Mouse (Mus musculus): ENCODE data around the gene Nr2c2. TPM values are rescaled to one million over a fixed set of nuclear protein-coding genes. Genes with fewer than 3 reads are reported as not detected.

Gene Nr2c2
- polyA plus RNA-seq, 1 experiment from 2014 or later, result 9.0 TPM

- WGBS, result 59% methylated on average over 3 of the region's 3 CpGs
- no peaks in the 10 kb centered on the region for H3K27me3 ChIP-seq (ENCODE audit: control insufficient read depth, insufficient read depth, low read length)
- H3K9me3 ChIP-seq (ENCODE audit: control insufficient read depth, low read length), result no peaks in the 10 kb centered on the region
- no peak overlapping the region for H3K27ac ChIP-seq (replicated peaks)
- H3K4me3 ChIP-seq (ENCODE audit: low read depth, low read length), result no peak overlapping the region
- no peak overlapping the region for H3K9ac ChIP-seq (ENCODE audit: low read length)
- H3K4me2 ChIP-seq (replicated peaks; ENCODE audit: low read depth), result no peak overlapping the region
- no peaks in the 10 kb centered on the region for H3K4me1 ChIP-seq (replicated peaks; ENCODE audit: control insufficient read depth, insufficient read depth)
- H3K36me3 ChIP-seq (ENCODE audit: control insufficient read depth, insufficient read depth, low read length), result no peaks in the 10 kb centered on the region
- ATAC-seq (ENCODE audit: low FRiP score, low TSS enrichment), result no peak
- TF ChIP-seq CTCF (IDR thresholded peaks at IDR 0.05; ENCODE audit: low read depth) (no peak), EP300 (optimal IDR thresholded peaks at IDR 0.05) (no peak)
- DNase-seq (ENCODE audit: low spot score), result no peak
These were observed 41.1 kb downstream of the Nr2c2 start for GRCm38 (mm10) chr6:92132021-92132911.

GRCm38 (mm10) chr6:92133617-92134016, 42.4 kb downstream of the Nr2c2 start:
- H3K36me3 ChIP-seq (ENCODE audit: control insufficient read depth, insufficient read depth, low read length), result no peaks in the 10 kb centered on the region
- H3K4me1 ChIP-seq (replicated peaks; ENCODE audit: control insufficient read depth, insufficient read depth), result no peaks in the 10 kb centered on the region
- ATAC-seq (ENCODE audit: low FRiP score, low TSS enrichment), result no peak
- DNase-seq (ENCODE audit: low spot score), result no peak
- no peaks in the 10 kb centered on the region for H3K27me3 ChIP-seq (ENCODE audit: control insufficient read depth, insufficient read depth, low read length)
- H3K4me2 ChIP-seq (replicated peaks; ENCODE audit: low read depth), result no peak overlapping the region
- WGBS, result 90% methylated on average over 2 of the region's 2 CpGs
- no peak overlapping the region for H3K4me3 ChIP-seq (ENCODE audit: low read depth, low read length)
- H3K9me3 ChIP-seq (ENCODE audit: control insufficient read depth, low read length), result no peaks in the 10 kb centered on the region
- H3K27ac ChIP-seq (replicated peaks), result no peak overlapping the region
- H3K9ac ChIP-seq (ENCODE audit: low read length), result no peak overlapping the region
- no peak for TF ChIP-seq EP300 (optimal IDR thresholded peaks at IDR 0.05)
- TF ChIP-seq CTCF (IDR thresholded peaks at IDR 0.05; ENCODE audit: low read depth), result no peak

- Histone ChIP-seq H3K9ac (ENCODE audit: low read length) (no peak overlapping the region), H3K27ac (replicated peaks) (no peak overlapping the region), H3K4me2 (replicated peaks; ENCODE audit: low read depth) (no peak overlapping the region), H3K36me3 (ENCODE audit: control insufficient read depth, insufficient read depth, low read length) (0 out of 2 replicates have a peak, but pooled peaks cover 5% of the 10 kb centered on the region), H3K4me3 (ENCODE audit: low read depth, low read length) (no peak overlapping the region), H3K27me3 (ENCODE audit: control insufficient read depth, insufficient read depth, low read length) (no peaks in the 10 kb centered on the region), H3K4me1 (replicated peaks; ENCODE audit: control insufficient read depth, insufficient read depth) (no peaks in the 10 kb centered on the region), H3K9me3 (ENCODE audit: control insufficient read depth, low read length) (no peaks in the 10 kb centered on the region)
- DNase-seq (ENCODE audit: low spot score) (no peak), ATAC-seq (ENCODE audit: low FRiP score, low TSS enrichment) (no peak)
- TF ChIP-seq CTCF (IDR thresholded peaks at IDR 0.05; ENCODE audit: low read depth) (no peak), EP300 (optimal IDR thresholded peaks at IDR 0.05) (no peak)
- 69% methylated on average over 2 of the region's 2 CpGs for WGBS
These were observed 45.2 kb downstream of the Nr2c2 start for GRCm38 (mm10) chr6:92136356-92136755.

- Histone ChIP-seq H3K9me3 (ENCODE audit: control insufficient read depth, low read length) (no peaks in the 10 kb centered on the region), H3K4me3 (ENCODE audit: low read depth, low read length) (no peak overlapping the region), H3K27me3 (ENCODE audit: control insufficient read depth, insufficient read depth, low read length) (no peaks in the 10 kb centered on the region), H3K36me3 (ENCODE audit: control insufficient read depth, insufficient read depth, low read length) (0 out of 2 replicates have a peak, but pooled peaks cover 5% of the 10 kb centered on the region), H3K4me2 (replicated peaks; ENCODE audit: low read depth) (no peak overlapping the region), H3K4me1 (replicated peaks; ENCODE audit: control insufficient read depth, insufficient read depth) (no peaks in the 10 kb centered on the region), H3K27ac (replicated peaks) (no peak overlapping the region), H3K9ac (ENCODE audit: low read length) (no peak overlapping the region)
- WGBS, result 93% methylated on average over 4 of the region's 4 CpGs
- DNase-seq (ENCODE audit: low spot score) (no peak), ATAC-seq (ENCODE audit: low FRiP score, low TSS enrichment) (no peak)
- TF ChIP-seq CTCF (IDR thresholded peaks at IDR 0.05; ENCODE audit: low read depth), result no peak
- no peak for TF ChIP-seq EP300 (optimal IDR thresholded peaks at IDR 0.05)
These were observed 54.7 kb downstream of the Nr2c2 start for GRCm38 (mm10) chr6:92145881-92146280.

- WGBS, result 50% methylated on average over 1 of the region's 1 CpGs
- Histone ChIP-seq H3K27me3 (ENCODE audit: control insufficient read depth, insufficient read depth, low read length) (no peaks in the 10 kb centered on the region), H3K36me3 (ENCODE audit: control insufficient read depth, insufficient read depth, low read length) (peaks cover 33% of the 10 kb centered on the region), H3K9me3 (ENCODE audit: control insufficient read depth, low read length) (no peaks in the 10 kb centered on the region), H3K9ac (ENCODE audit: low read length) (no peak overlapping the region), H3K4me2 (replicated peaks; ENCODE audit: low read depth) (no peak overlapping the region), H3K27ac (replicated peaks) (no peak overlapping the region), H3K4me1 (replicated peaks; ENCODE audit: control insufficient read depth, insufficient read depth) (no peaks in the 10 kb centered on the region), H3K4me3 (ENCODE audit: low read depth, low read length) (no peak overlapping the region)
- DNase-seq (ENCODE audit: low spot score), result no peak
- ATAC-seq (ENCODE audit: low FRiP score, low TSS enrichment), result no peak; the same call in 1 of the 2 replicates
- no peak for TF ChIP-seq EP300 (optimal IDR thresholded peaks at IDR 0.05)
- no peak; the same call in 1 of the 2 replicates for TF ChIP-seq CTCF (IDR thresholded peaks at IDR 0.05; ENCODE audit: low read depth)
These were observed 62.6 kb downstream of the Nr2c2 start for GRCm38 (mm10) chr6:92153774-92154173.

GRCm38 (mm10) chr6:92158801-92159200, 67.6 kb downstream of the Nr2c2 start:
- Histone ChIP-seq H3K27ac (replicated peaks) (no peak overlapping the region), H3K9ac (ENCODE audit: low read length) (no peak overlapping the region), H3K4me1 (replicated peaks; ENCODE audit: control insufficient read depth, insufficient read depth) (no peaks in the 10 kb centered on the region), H3K36me3 (ENCODE audit: control insufficient read depth, insufficient read depth, low read length) (peaks cover 51% of the 10 kb centered on the region), H3K4me3 (ENCODE audit: low read depth, low read length) (no peak overlapping the region), H3K9me3 (ENCODE audit: control insufficient read depth, low read length) (no peaks in the 10 kb centered on the region), H3K4me2 (replicated peaks; ENCODE audit: low read depth) (no peak overlapping the region), H3K27me3 (ENCODE audit: control insufficient read depth, insufficient read depth, low read length) (no peaks in the 10 kb centered on the region)
- DNase-seq (ENCODE audit: low spot score), result no peak
- no peak for TF ChIP-seq EP300 (optimal IDR thresholded peaks at IDR 0.05)
- TF ChIP-seq CTCF (IDR thresholded peaks at IDR 0.05; ENCODE audit: low read depth), result no peak
- no peak for ATAC-seq (ENCODE audit: low FRiP score, low TSS enrichment)
- 86% methylated on average over 3 of the region's 3 CpGs for WGBS

All from stomach, postnatal 0 days (tissue).